Mouse (Mus musculus): ENCODE results near the gene Chaf1a.

Chaf1a gene

DNA sequence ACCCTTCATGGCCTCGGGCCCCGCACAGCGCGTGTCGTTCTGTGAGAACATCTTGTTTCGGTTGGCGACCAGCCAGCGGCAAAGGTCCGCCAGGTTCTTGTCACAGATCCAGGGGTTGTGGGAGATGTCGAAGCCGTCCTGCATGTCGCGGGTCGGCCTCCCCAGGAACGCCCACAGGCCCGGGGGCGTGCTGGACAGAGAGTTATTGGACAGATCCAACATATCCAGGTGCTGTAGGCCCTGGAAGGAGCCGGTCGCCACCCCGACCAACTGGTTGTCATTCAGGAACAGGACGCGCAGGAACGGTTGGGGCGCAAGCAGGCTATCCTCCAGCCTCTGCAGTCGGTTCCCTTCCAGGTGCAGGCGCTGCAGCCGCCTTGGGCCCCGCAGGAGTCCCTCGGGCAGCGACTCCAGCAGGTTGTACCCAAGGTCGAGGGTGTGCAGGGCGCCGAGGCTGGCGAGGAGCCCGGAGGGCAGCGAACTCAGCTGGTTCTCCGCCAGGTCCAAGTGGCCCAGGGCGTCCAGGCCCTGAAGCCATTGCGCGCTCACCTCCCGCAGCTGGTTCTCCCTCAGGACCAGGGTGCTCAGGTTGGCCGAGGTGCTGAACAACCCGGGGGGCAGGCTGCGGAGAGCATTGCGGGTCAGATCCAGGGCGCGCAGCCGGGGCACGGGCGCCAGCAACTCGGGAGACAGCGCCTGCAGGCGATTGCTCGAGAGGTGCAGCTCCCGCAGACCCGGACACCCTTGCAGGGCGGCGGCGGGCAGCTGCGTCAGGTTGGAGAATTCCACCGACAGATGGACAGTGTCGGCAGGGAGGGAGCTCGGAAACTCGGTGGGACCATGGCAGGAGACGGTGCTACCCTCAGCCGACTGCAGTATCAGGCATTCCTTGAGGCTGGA lies 80.0 kb downstream of the Chaf1a start:
- DNase-seq: no peak

DNA sequence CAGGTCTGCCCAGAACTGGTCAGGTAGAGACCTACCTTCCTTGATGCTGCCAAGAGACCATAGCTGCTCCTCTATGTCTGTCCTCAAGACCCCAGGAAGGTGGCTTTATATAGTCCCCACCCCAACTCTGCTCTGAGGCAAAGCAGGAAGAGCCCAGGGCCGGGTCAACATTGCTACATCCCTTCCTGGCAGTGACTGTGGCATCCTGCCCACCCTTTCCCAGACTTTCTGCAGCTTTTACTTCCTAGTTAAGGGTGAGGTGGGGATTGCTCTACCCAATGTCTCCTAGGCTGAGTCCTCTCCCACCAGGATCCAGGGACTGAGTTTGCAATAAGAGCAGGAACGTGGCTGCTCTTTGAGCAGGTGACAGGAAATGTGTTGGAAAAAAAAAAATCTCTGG lies 81.6 kb downstream of the Chaf1a start, which contains the start of gene Lrg1:
Gene Lrg1, minus strand, starts transcription at position 176 of the 400 bp plus-strand sequence.
- DNase-seq: no peak

Measured in B cell, adult 2 months (primary cell).